Mouse (Mus musculus) stomach, embryonic 16.5 days (tissue): ENCODE results near the gene Hist1h4m. TPM values are rescaled to one million over a fixed set of nuclear protein-coding genes. Genes with fewer than 3 reads are reported as not detected.
"Not testable (repeated sequence)": the region's sequence is repeated elsewhere in the genome, so short reads cannot be mapped to it uniquely, and the experiment has no call there.

ENCODE experiments used
- ATAC-seq: fragments of 200-750 bp; cut with Nextera tagmentation; 2 replicates; pipeline ENCODE4 v1.8.0; 2017; ENCODE audit warnings: moderate number of reproducible peaks, moderate TSS enrichment; ENCODE audit not compliant: insufficient read depth, low FRiP score
- H3K27ac ChIP-seq: fragments of 300-500 bp; sonication (generic); 2 replicates; pipeline ENCODE4 v1.5.1; 2014; ENCODE audit warnings: low read length
- H3K27me3 ChIP-seq: fragments of 300-500 bp; sonication (generic); 2 replicates; pipeline ENCODE4 v1.6.1; 2014; ENCODE audit warnings: low read length, control low read depth, mixed read lengths; ENCODE audit not compliant: control insufficient read depth, insufficient read depth
- H3K36me3 ChIP-seq: fragments of 300-500 bp; sonication (generic); 2 replicates; pipeline ENCODE4 v1.6.1; 2014; ENCODE audit warnings: low read length; ENCODE audit not compliant: control insufficient read depth, insufficient read depth
- H3K4me1 ChIP-seq: fragments of 300-500 bp; sonication (generic); 2 replicates; pipeline ENCODE4 v1.6.1; 2014; ENCODE audit warnings: low read length, control low read depth, mixed read lengths; ENCODE audit not compliant: control insufficient read depth, insufficient read depth
- H3K4me2 ChIP-seq: fragments of 300-500 bp; sonication (generic); 2 replicates; pipeline ENCODE4 v1.6.1; 2014; ENCODE audit warnings: low read depth, low read length, mixed read lengths
- H3K4me3 ChIP-seq: fragments of 300-500 bp; sonication (generic); replicated peaks from 2 replicates; pipeline ENCODE4 v1.5.1; 2014; ENCODE audit warnings: mild to moderate bottlenecking, low read length
- H3K9ac ChIP-seq: fragments of 300-500 bp; sonication (generic); 2 replicates; pipeline ENCODE4 v1.6.1; 2014; ENCODE audit warnings: low read length
- H3K9me3 ChIP-seq: fragments of 300-500 bp; sonication (generic); replicated peaks from 2 replicates; pipeline ENCODE4 v1.6.1; 2016; ENCODE audit warnings: low read length, control low read depth; ENCODE audit not compliant: control insufficient read depth
- WGBS: fragments of 180-500 bp; shearing (Covaris S2); extraction: QIAGEN DNeasy Blood & Tissue Kit; methylation state at CpG from one replicate; pipeline ENCODE4 v1.1.7; 2014; 5-methylcytosine and 5-hydroxymethylcytosine counted together
- polyA plus RNA-seq: library from polyadenylated mRNA; unstranded; fragments of >200 nt; fragmentation: Nextera tagmentation; extraction: Ambion mirVana; gene quantifications from 2 replicates; pipeline ENCODE4 v1.2.1, GENCODE M21; 2015

The Hist1h4m gene
- polyA plus RNA-seq, 1 experiment from 2014 or later = not detected

- H3K27ac ChIP-seq, H3K9ac ChIP-seq, H3K27me3 ChIP-seq, H3K4me3 ChIP-seq, H3K36me3 ChIP-seq, H3K4me2 ChIP-seq, H3K9me3 ChIP-seq, H3K4me1 ChIP-seq: not testable (repeated sequence)
- WGBS = no CpG with 5 or more reads among the region's 4 CpGs
- peak; percentile 80; the same call in 1 of the 2 replicates for ATAC-seq
These were observed 8.5 kb upstream of the Hist1h4m start for GRCm38 (mm10) chr13:21803058-21803457.

- not testable (repeated sequence) for H3K9me3 ChIP-seq, H3K4me2 ChIP-seq, H3K27ac ChIP-seq, H3K27me3 ChIP-seq, H3K4me3 ChIP-seq, H3K36me3 ChIP-seq, H3K4me1 ChIP-seq, H3K9ac ChIP-seq
- peak; percentile 95 for ATAC-seq
- no CpG with 5 or more reads among the region's 23 CpGs for WGBS
These were observed 1.5 kb upstream of the Hist1h4m start, which contains the start of the genes Hist1h2bq and Hist1h2ao for GRCm38 (mm10) chr13:21810073-21810472. Hist1h2bq (minus strand) TSS chr13:21810197. Hist1h2ao (plus strand) TSS chr13:21810465.

GRCm38 (mm10) chr13:21811074-21811473 is 472 bp upstream of the Hist1h4m start:
- H3K9me3 ChIP-seq, H3K27ac ChIP-seq, H3K4me3 ChIP-seq, H3K36me3 ChIP-seq, ATAC-seq, H3K27me3 ChIP-seq, H3K4me2 ChIP-seq, H3K4me1 ChIP-seq, H3K9ac ChIP-seq: not testable (repeated sequence)
- no CpG with 5 or more reads among the region's 8 CpGs for WGBS

DNA sequence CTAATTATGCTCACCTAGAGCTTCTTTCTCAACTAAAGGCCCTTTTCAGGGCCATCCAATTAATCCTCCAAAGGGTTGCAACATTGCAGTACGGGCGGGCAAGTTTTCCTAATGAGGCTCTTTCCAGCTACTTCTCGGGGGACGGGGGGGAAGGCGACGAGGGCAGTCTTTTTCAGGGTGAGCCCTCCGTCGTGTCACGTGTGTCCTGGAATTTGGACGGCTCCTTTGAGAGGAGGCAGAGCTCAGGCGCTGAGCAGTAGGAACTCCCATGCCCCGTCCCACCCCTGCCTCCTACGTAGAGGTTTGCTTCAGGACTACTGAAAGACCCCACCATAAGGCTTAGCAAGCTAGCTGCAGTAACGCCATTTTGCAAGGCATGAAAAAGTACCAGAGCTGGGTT is 546 bp downstream of the Hist1h4m start:
- 0% methylated on average over 10 of the region's 14 CpGs for WGBS
- not testable (repeated sequence) for H3K9me3 ChIP-seq

GRCm38 (mm10) chr13:21820082-21820890 is 8.7 kb downstream of the Hist1h4m start:
- not testable (repeated sequence) for H3K9ac ChIP-seq, H3K4me3 ChIP-seq, H3K4me2 ChIP-seq, ATAC-seq, H3K9me3 ChIP-seq, H3K27me3 ChIP-seq, H3K36me3 ChIP-seq, H3K27ac ChIP-seq, H3K4me1 ChIP-seq
- 57% methylated on average over 4 of the region's 16 CpGs for WGBS

More for the DNA sequence above, 546 bp downstream of the Hist1h4m start:
- not testable (repeated sequence) for H3K27ac ChIP-seq, H3K9ac ChIP-seq, H3K27me3 ChIP-seq, H3K36me3 ChIP-seq, H3K4me1 ChIP-seq
- peak overlapping the region; percentile 39; the same call in 1 of the 2 replicates for H3K4me2 ChIP-seq
- peak overlapping the region; percentile 25; the same call in 1 of the 2 replicates for H3K4me3 ChIP-seq
- ATAC-seq = peak; percentile 59

DNA sequence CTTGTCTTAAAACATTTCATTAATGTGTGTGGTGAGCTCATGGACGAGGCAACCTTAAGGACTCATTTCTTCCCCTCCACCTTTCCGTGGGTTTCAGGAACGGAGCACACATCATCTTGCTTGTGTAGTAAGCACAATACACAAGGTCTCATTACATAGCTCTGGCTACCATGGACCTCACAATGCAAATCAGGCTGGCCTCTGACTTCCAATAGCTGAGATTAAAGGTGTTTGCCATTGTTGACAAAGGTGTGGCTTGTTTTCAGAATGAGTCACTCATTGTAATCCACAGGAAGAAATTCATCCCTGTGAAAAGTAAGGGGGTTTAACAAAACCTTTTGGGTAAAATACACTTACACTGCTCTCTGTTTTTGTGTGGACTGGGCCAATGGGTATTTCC is 17.0 kb downstream of the Hist1h4m start:
- WGBS = 69% methylated on average over 3 of the region's 3 CpGs
- Histone ChIP-seq H3K9ac (no peak overlapping the region), H3K9me3 (no peaks in the 10 kb centered on the region), H3K27me3 (no peaks in the 10 kb centered on the region), H3K27ac (no peak overlapping the region), H3K4me2 (no peak overlapping the region), H3K4me3 (no peak overlapping the region), H3K36me3 (no peaks in the 10 kb centered on the region), H3K4me1 (no peaks in the 10 kb centered on the region)
- ATAC-seq = no peak

DNA sequence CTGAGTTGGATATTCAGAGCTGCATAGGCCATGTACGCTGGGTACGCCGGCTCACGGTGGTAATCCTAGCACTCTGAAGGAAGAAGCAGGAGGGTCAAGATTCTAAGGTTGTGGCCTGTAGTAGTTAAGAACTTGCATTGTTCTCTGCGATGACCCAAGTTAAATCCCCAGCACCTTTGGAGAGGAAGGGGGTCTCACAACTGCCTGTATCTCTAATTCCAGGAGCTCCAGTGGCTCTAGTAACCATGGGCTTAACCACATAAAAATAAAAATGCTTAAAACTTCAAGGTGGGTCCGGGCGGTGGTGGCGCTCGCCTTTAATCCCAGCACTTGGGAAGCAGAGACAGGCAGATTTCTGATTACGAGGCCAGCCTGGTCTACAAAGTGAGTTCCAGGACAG is 18.8 kb downstream of the Hist1h4m start:
- Histone ChIP-seq H3K9me3 (no peaks in the 10 kb centered on the region), H3K4me1 (no peaks in the 10 kb centered on the region), H3K9ac (no peak overlapping the region), H3K36me3 (no peaks in the 10 kb centered on the region), H3K4me3 (no peak overlapping the region), H3K27me3 (no peaks in the 10 kb centered on the region), H3K4me2 (no peak overlapping the region), H3K27ac (no peak overlapping the region)
- 84% methylated on average over 10 of the region's 10 CpGs for WGBS
- no peak for ATAC-seq

GRCm38 (mm10) chr13:21831418-21832394 is 20.2 kb downstream of the Hist1h4m start, which contains the start of gene Hist1h4n:
Hist1h4n (minus strand) TSS chr13:21832196.
- peak within 1 kb of the TSS; percentile 32; the same call in 1 of the 2 replicates for H3K4me2 ChIP-seq
- not testable (repeated sequence) for H3K4me1 ChIP-seq, H3K36me3 ChIP-seq, H3K9me3 ChIP-seq, H3K27ac ChIP-seq, H3K9ac ChIP-seq, H3K27me3 ChIP-seq
- peak; percentile 86 for ATAC-seq
- 0% methylated on average over 23 of the region's 58 CpGs for WGBS
- peak within 1 kb of the TSS; percentile 13; the same call in 1 of the 2 replicates for H3K4me3 ChIP-seq

DNA sequence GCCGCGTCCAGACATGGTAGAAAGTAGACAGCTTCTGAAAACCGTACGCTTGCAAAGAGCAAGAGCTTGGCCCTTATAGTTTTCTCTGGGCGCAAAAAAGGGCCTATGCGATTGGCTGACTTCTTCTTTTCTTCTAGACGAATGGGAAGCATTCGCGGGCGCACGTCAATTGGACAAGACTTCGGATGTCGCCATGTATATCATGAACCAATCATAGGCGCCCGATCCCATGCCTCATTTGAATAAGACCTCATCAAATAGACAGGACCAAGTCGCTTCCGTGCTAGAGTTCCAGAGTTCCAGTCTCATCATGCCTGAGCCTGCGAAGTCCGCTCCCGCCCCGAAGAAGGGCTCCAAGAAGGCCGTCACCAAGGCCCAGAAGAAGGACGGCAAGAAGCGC is 21.9 kb downstream of the Hist1h4m start, which contains the start of the genes Hist1h2ap and Hist1h2br:
Gene Hist1h2ap, minus strand, starts transcription at position 47 of the 400 bp plus-strand sequence.
Gene Hist1h2br, plus strand, starts transcription at position 283 of the 400 bp plus-strand sequence.
- H3K27ac ChIP-seq, H3K36me3 ChIP-seq, H3K9me3 ChIP-seq, H3K9ac ChIP-seq, H3K4me3 ChIP-seq, H3K27me3 ChIP-seq, H3K4me2 ChIP-seq, H3K4me1 ChIP-seq: not testable (repeated sequence)
- no CpG with 5 or more reads among the region's 24 CpGs for WGBS
- ATAC-seq = peak; percentile 94
